In the genomic region with DNA sequence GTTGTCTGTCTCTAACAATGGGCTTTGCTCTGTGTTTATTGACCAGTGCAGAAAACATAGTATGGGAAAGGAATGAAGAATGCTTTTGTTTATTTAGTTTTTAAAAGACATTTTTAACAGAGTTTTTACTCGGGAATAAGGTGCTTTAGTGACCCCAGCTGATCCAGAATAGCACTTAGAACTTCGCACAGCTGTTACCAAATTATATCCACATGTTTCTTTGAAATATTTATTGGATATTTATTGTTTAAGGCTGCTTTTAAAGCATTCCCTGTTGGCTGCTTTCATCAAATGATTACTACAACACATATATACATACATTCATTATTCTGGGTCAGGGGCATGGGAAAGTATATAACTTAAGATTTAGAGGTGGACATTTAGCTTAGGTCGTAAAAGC, we compare ENCODE assay signal across 17 mouse cellular contexts.
"Had no signal": no experiment of that assay in that cellular context is flagged by ENCODE, and none has a peak within 500 bp of the region (broad histone marks: within the 10 kb centered on the region; RNA-seq: fewer than 3 reads in every experiment).

No protein-coding gene starts in this region.

- DNase-seq: lung, adult 2 months; lung, postnatal 14 days; lung, postnatal 36 days; right cerebral cortex, postnatal 25 days; right cerebral cortex, postnatal 4 days; spleen, adult 18-20 months; thymus, adult 18-20 months; thymus, postnatal 14 days; thymus, postnatal 36 days had no signal

- ATAC-seq: lung, postnatal 0 days; midbrain, embryonic 13.5 days; midbrain, embryonic 15.5 days had no signal

- H3K36me3 ChIP-seq: lung, embryonic 15.5 days; midbrain, embryonic 13.5 days; midbrain, embryonic 15.5 days had no signal

- H3K27me3 ChIP-seq: lung, embryonic 15.5 days; megakaryocyte, embryonic 14.5 days; midbrain, embryonic 13.5 days; midbrain, embryonic 15.5 days; neural tube, embryonic 12.5 days had no signal

- H3K9me3 ChIP-seq: lung, embryonic 15.5 days; megakaryocyte, embryonic 14.5 days; midbrain, embryonic 13.5 days; midbrain, embryonic 15.5 days; neural tube, embryonic 12.5 days had no signal

- H3K27ac ChIP-seq: lung, embryonic 15.5 days; macrophage; midbrain, embryonic 13.5 days; midbrain, embryonic 15.5 days; neural tube, embryonic 12.5 days had no signal

- H3K4me3 ChIP-seq: lung, embryonic 15.5 days; megakaryocyte, embryonic 14.5 days; midbrain, embryonic 13.5 days; midbrain, embryonic 15.5 days; neural tube, embryonic 12.5 days had no signal

- H3K4me1 ChIP-seq: lung, embryonic 15.5 days; megakaryocyte, embryonic 14.5 days; midbrain, embryonic 13.5 days; midbrain, embryonic 15.5 days; neural tube, embryonic 12.5 days had no signal

- H3K4me2 ChIP-seq: lung, embryonic 15.5 days; midbrain, embryonic 11.5 days; midbrain, embryonic 13.5 days; midbrain, embryonic 15.5 days; neural tube, embryonic 12.5 days had no signal

- H3K9ac ChIP-seq: lung, embryonic 15.5 days; midbrain, embryonic 13.5 days; midbrain, embryonic 15.5 days; neural tube, embryonic 12.5 days had no signal
